Mouse (Mus musculus): ENCODE data around the gene Gm20532. TPM values are rescaled to one million over a fixed set of nuclear protein-coding genes. Genes with fewer than 3 reads are reported as not detected.

The Gm20532 gene
- total and polyA plus RNA-seq, 2 experiments from 2014 or later, result 0.25 TPM; not detected in 1

- H3K27ac ChIP-seq (ENCODE audit: low read depth, low read length), result no peak overlapping the region
- H3K36me3 ChIP-seq (ENCODE audit: insufficient read depth, low read length), result no peaks in the 10 kb centered on the region
- no peaks in the 10 kb centered on the region for H3K4me1 ChIP-seq (ENCODE audit: insufficient read depth, low read length)
- no peak overlapping the region for H3K9ac ChIP-seq (replicated peaks; ENCODE audit: low read length, poor library complexity, severe bottlenecking)
- DNase-seq (ENCODE audit: low spot score), result no peak
- no peak for TF ChIP-seq CTCF (IDR thresholded peaks at IDR 0.05)
- no peak overlapping the region for H3K4me2 ChIP-seq (ENCODE audit: low read depth, low read length, poor library complexity, severe bottlenecking)
- no peaks in the 10 kb centered on the region for H3K9me3 ChIP-seq (ENCODE audit: low read length)
- H3K4me3 ChIP-seq (ENCODE audit: low read depth, low read length), result no peak overlapping the region
- no peaks in the 10 kb centered on the region for H3K27me3 ChIP-seq (ENCODE audit: insufficient read depth, low read length)
- no peak for ATAC-seq (ENCODE audit: low FRiP score)
Observed at GRCm38 (mm10) chr2:26668746-26669145, 82.3 kb downstream of the Gm20532 start.

- H3K36me3 ChIP-seq (ENCODE audit: insufficient read depth, low read length), result no peaks in the 10 kb centered on the region
- no peaks in the 10 kb centered on the region for H3K27me3 ChIP-seq (ENCODE audit: insufficient read depth, low read length)
- 96% methylated on average over 3 of the region's 3 CpGs for WGBS
- no peak for ATAC-seq (ENCODE audit: low FRiP score)
- no peak within 1 kb of the TSS for H3K4me3 ChIP-seq (ENCODE audit: low read depth, low read length)
- DNase-seq (ENCODE audit: low spot score), result no peak
- H3K4me1 ChIP-seq (ENCODE audit: insufficient read depth, low read length), result no peaks in the 10 kb centered on the region
- no peak for TF ChIP-seq CTCF (IDR thresholded peaks at IDR 0.05)
- H3K9ac ChIP-seq (replicated peaks; ENCODE audit: low read length, poor library complexity, severe bottlenecking), result no peak within 1 kb of the TSS
- no peaks in the 10 kb centered on the region for H3K9me3 ChIP-seq (ENCODE audit: low read length)
- no peak within 1 kb of the TSS for H3K27ac ChIP-seq (ENCODE audit: low read depth, low read length)
- no peak within 1 kb of the TSS for H3K4me2 ChIP-seq (ENCODE audit: low read depth, low read length, poor library complexity, severe bottlenecking)
Observed at GRCm38 (mm10) chr2:26671182-26671581, 84.7 kb downstream of the Gm20532 start, which contains the start of gene Lcn4. Gene Lcn4 (minus strand): TSS chr2:26671282.

MicroRNAs within 50 kb of the gene (microRNA counts, 519-probe panel; counts per million panel counts)
- microRNA mmu-miR-126-3p (6,421 counts per million, percentile 98 among the panel's probes with 10 or more counts), microRNA mmu-miR-126-5p (3,717 counts per million, percentile 78 among the panel's probes with 10 or more counts)

Small RNA genes within 50 kb of the gene (microRNA-seq; reads per million reads assigned to microRNA genes)
- gene Mir126a (ENCODE audit: borderline number of aligned reads) (not detected), gene Mir126b (ENCODE audit: borderline number of aligned reads) (not detected)

Other genes with a start within 250 kb of the Gm20532 start
- gene Dnlz, start 234.5 kb upstream of the Gm20532 start, total RNA-seq (2014; rRNA removed), result 27.4 and 34.3 TPM in 2 replicates
- gene Dnlz, start 234.5 kb upstream of the Gm20532 start, polyA plus RNA-seq (2015; fragmentation: Nextera tagmentation; extraction: Ambion mirVana), result 24.1 and 26.0 TPM in 2 replicates
- 7.0 and 11.9 TPM in 2 replicates for gene Card9, start 225.7 kb upstream of the Gm20532 start, total RNA-seq (2014; rRNA removed)
- gene Card9, start 225.7 kb upstream of the Gm20532 start, polyA plus RNA-seq (2015; fragmentation: Nextera tagmentation; extraction: Ambion mirVana), result 1.4 and 1.6 TPM in 2 replicates
- 44.7 and 66.4 TPM in 2 replicates for gene Snapc4, start 206.0 kb upstream of the Gm20532 start, total RNA-seq (2014; rRNA removed)
- gene Snapc4, start 206.0 kb upstream of the Gm20532 start, polyA plus RNA-seq (2015; fragmentation: Nextera tagmentation; extraction: Ambion mirVana), result 27.8 and 29.1 TPM in 2 replicates
- gene Entr1, start 197.3 kb upstream of the Gm20532 start, total RNA-seq (2014; rRNA removed), result 157 and 162 TPM in 2 replicates
- 144 and 156 TPM in 2 replicates for gene Entr1, start 197.3 kb upstream of the Gm20532 start, polyA plus RNA-seq (2015; fragmentation: Nextera tagmentation; extraction: Ambion mirVana)
- 64.8 and 71.1 TPM in 2 replicates for gene Pmpca, start 197.3 kb upstream of the Gm20532 start, total RNA-seq (2014; rRNA removed)
- gene Pmpca, start 197.3 kb upstream of the Gm20532 start, polyA plus RNA-seq (2015; fragmentation: Nextera tagmentation; extraction: Ambion mirVana), result 85.1 and 91.9 TPM in 2 replicates
- gene Inpp5e, start 177.4 kb upstream of the Gm20532 start, total RNA-seq (2014; rRNA removed), result 29.0 and 32.2 TPM in 2 replicates
- gene Inpp5e, start 177.4 kb upstream of the Gm20532 start, polyA plus RNA-seq (2015; fragmentation: Nextera tagmentation; extraction: Ambion mirVana), result 16.5 and 18.2 TPM in 2 replicates
- 63.3 and 76.7 TPM in 2 replicates for gene Sec16a, start 141.4 kb upstream of the Gm20532 start, total RNA-seq (2014; rRNA removed)
- gene Sec16a, start 141.4 kb upstream of the Gm20532 start, polyA plus RNA-seq (2015; fragmentation: Nextera tagmentation; extraction: Ambion mirVana), result 9.9 and 12.6 TPM in 2 replicates
- 48.9 and 65.8 TPM in 2 replicates for gene Notch1, start 70.0 kb upstream of the Gm20532 start, total RNA-seq (2014; rRNA removed)
- 6.8 and 7.6 TPM in 2 replicates for gene Notch1, start 70.0 kb upstream of the Gm20532 start, polyA plus RNA-seq (2015; fragmentation: Nextera tagmentation; extraction: Ambion mirVana)
- gene Egfl7, start 6.6 kb upstream of the Gm20532 start, total RNA-seq (2014; rRNA removed), result 69.9 and 83.0 TPM in 2 replicates
- gene Egfl7, start 6.6 kb upstream of the Gm20532 start, polyA plus RNA-seq (2015; fragmentation: Nextera tagmentation; extraction: Ambion mirVana), result 63.2 and 70.9 TPM in 2 replicates
- gene Agpat2, start 17.8 kb downstream of the Gm20532 start, total RNA-seq (2014; rRNA removed), result 6.4 and 8.4 TPM in 2 replicates
- gene Agpat2, start 17.8 kb downstream of the Gm20532 start, polyA plus RNA-seq (2015; fragmentation: Nextera tagmentation; extraction: Ambion mirVana), result 5.0 and 6.3 TPM in 2 replicates
- gene Fam69b, start 41.8 kb downstream of the Gm20532 start, total RNA-seq (2014; rRNA removed), result 237 and 261 TPM in 2 replicates
- gene Fam69b, start 41.8 kb downstream of the Gm20532 start, polyA plus RNA-seq (2015; fragmentation: Nextera tagmentation; extraction: Ambion mirVana), result 155 and 162 TPM in 2 replicates
- not detected in 2 replicates for gene Lcn4, start 84.6 kb downstream of the Gm20532 start, total RNA-seq (2014; rRNA removed)
- gene Lcn4, start 84.6 kb downstream of the Gm20532 start, polyA plus RNA-seq (2015; fragmentation: Nextera tagmentation; extraction: Ambion mirVana), result not detected in 2 replicates

All from midbrain, postnatal 0 days (tissue).